Comparison of ENCODE assay signal across 14 mouse cellular contexts in the genomic region with DNA sequence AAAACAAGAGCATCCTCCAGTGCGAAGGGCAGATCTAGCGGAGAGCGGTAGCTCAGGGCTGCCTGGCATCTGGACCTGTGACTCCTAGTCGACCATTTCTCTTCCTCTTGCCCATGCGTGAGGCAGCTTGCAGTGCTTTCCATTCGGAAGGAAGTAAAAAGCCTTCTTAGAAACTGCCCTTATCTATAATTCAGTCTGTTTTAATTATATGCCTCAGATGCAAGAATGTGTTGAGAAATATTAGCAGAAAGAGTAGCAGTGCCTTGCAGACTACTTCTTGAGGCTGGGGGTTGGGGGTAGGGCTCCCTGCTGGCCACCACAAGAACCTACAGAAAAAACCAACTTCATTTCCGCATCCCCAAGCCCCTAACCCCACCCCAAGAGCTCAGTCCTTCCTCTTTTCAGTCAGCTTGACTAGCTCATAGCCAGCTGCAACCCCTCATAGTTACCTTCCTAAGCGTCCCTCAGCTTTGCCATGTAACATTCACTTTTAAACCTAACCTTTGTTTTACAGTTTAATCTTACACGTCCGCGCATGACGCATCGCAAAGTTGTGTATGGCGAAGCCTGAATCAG. TPM values are rescaled to one million over a fixed set of nuclear protein-coding genes. Genes with fewer than 3 reads are reported as not detected.
A peak's percentile ranks its signal among the peaks of the same experiment; 100 is the strongest.
DNase-seq lines count a peak whose midpoint lies in the region; TF ChIP-seq lines count a peak whose summit lies in the region.
"Had no signal": no experiment of that assay in that cellular context is flagged by ENCODE, and none has a peak within 500 bp of the region (broad histone marks: within the 10 kb centered on the region; RNA-seq: fewer than 3 reads in every experiment).

No protein-coding gene starts in this region.

- peak overlapping the region; percentile 24 for H3K4me3 ChIP-seq in bone marrow macrophage, adult 2 months (ENCODE audit: insufficient read depth, low read length)
- no peak overlapping the region for H3K4me3 ChIP-seq in forebrain, embryonic 10.5 days
- H3K4me3 ChIP-seq: heart, embryonic 13.5 days; intestine, embryonic 15.5 days had no signal

- H3K27me3 ChIP-seq in splenic B cell, adult 2 months (ENCODE audit: control insufficient read depth, insufficient read depth, low read length, poor library complexity, severe bottlenecking), result no peaks in the 10 kb centered on the region
- peaks cover 33% of the 10 kb centered on the region for H3K27me3 ChIP-seq in forebrain, embryonic 10.5 days (ENCODE audit: poor library complexity, severe bottlenecking)
- H3K27me3 ChIP-seq: intestine, embryonic 15.5 days had no signal

- 0 out of 2 replicates have a peak, but pooled peaks have one; percentile 19 for TF ChIP-seq POLR2A in bone marrow macrophage, adult 2 months (IDR thresholded peaks at IDR 0.05; ENCODE audit: borderline replicate concordance, low read depth, low read length)

- H3K9me3 ChIP-seq in forebrain, embryonic 10.5 days, result no peaks in the 10 kb centered on the region
- H3K9me3 ChIP-seq: heart, embryonic 13.5 days; intestine, embryonic 15.5 days had no signal

- no peak; the same call in 1 of the 2 replicates for TF ChIP-seq CTCF in bone marrow macrophage, adult 2 months (IDR thresholded peaks at IDR 0.05; ENCODE audit: low read depth, low read length)

- WGBS in forebrain, embryonic 10.5 days, result 80% methylated on average over 14 of the region's 14 CpGs

- H3K4me1 ChIP-seq in bone marrow macrophage, adult 2 months (ENCODE audit: control insufficient read depth, insufficient read depth, low read length), result peaks cover 50% of the 10 kb centered on the region
- peaks cover 15% of the 10 kb centered on the region for H3K4me1 ChIP-seq in forebrain, embryonic 10.5 days
- H3K4me1 ChIP-seq: intestine, embryonic 15.5 days had no signal

- no peaks in the 10 kb centered on the region for H3K36me3 ChIP-seq in splenic B cell, adult 2 months (ENCODE audit: control insufficient read depth, insufficient read depth, low read length, poor library complexity, severe bottlenecking)
- no peaks in the 10 kb centered on the region for H3K36me3 ChIP-seq in forebrain, embryonic 10.5 days (replicated peaks)
- H3K36me3 ChIP-seq: heart, embryonic 13.5 days; intestine, embryonic 15.5 days had no signal

- peak overlapping the region; percentile 77 for H3K27ac ChIP-seq in bone marrow macrophage, adult 2 months (ENCODE audit: insufficient read depth, low read depth, low read length)
- H3K27ac ChIP-seq in forebrain, embryonic 10.5 days, result no peak overlapping the region
- H3K27ac ChIP-seq: heart, embryonic 13.5 days; intestine, embryonic 15.5 days had no signal

- peak; percentile 57 to 61 for DNase-seq in spleen, postnatal 36 days (ENCODE audit: low spot score in 2 of 2)
- no peak for DNase-seq in spleen, adult 12 weeks (ENCODE audit: low spot score)
- peak; percentile 17 for DNase-seq in lung, postnatal 36 days
- peak; percentile 67 for DNase-seq in splenic B cell, adult 2 months (ENCODE audit: low read depth, low spot score)
- DNase-seq in forebrain, embryonic 10.5 days (ENCODE audit: extremely low spot score, low spot score), result no peak
- no peak for DNase-seq in right cerebral cortex, adult 2 months (ENCODE audit: low spot score in 2 of 2)
- DNase-seq: adrenal gland, adult 8-10 months; cerebellum, postnatal 10 days; kidney, postnatal 25 days; left cerebral cortex, postnatal 4 days; thymus, postnatal 14 days had no signal

RNA-seq across cellular contexts. Expression of gene Gcnt1, which starts 13.2 kb away (rescaled TPM):
- polyA plus RNA-seq in bone marrow macrophage, adult 2 months (2012; ENCODE audit: insufficient read depth, insufficient read length, missing spikeins), result 73.9 and 75.2 TPM in 2 replicates
- polyA plus RNA-seq in forebrain, embryonic 10.5 days (2016; fragmentation: Nextera tagmentation; extraction: Ambion mirVana), result 2.6 and 2.8 TPM in 2 replicates

RNA-seq across cellular contexts. Expression of gene Rfk, which starts 34.4 kb away (rescaled TPM):
- 40.7 and 41.4 TPM in 2 replicates for polyA plus RNA-seq in bone marrow macrophage, adult 2 months (2012; ENCODE audit: insufficient read depth, insufficient read length, missing spikeins)
- polyA plus RNA-seq in forebrain, embryonic 10.5 days (2016; fragmentation: Nextera tagmentation; extraction: Ambion mirVana), result 74.6 and 75.6 TPM in 2 replicates

Comparison
In these comparisons a context has a peak if more than half of its experiments do, and no peak if none do; other contexts are left out.
1. DNase-seq: peak in spleen, postnatal 36 days (2 of 2), lung, postnatal 36 days (single experiment) and splenic B cell, adult 2 months (single experiment); none in spleen, adult 12 weeks (single experiment), forebrain, embryonic 10.5 days (single experiment) and right cerebral cortex, adult 2 months (0 of 2).
2. RNA of gene Gcnt1, which starts 13.2 kb away (polyA plus RNA-seq): 73.9 to 75.2 TPM in bone marrow macrophage, adult 2 months; 2.6 to 2.8 TPM in forebrain, embryonic 10.5 days; every median in the first group is over 10 times any median in the second.